Mouse (Mus musculus): ENCODE data around the gene Strap.

GRCm38 (mm10) chr6:137740972-137741371 lies 6.1 kb downstream of the Strap start:
- TF ChIP-seq POU5F1 (IDR thresholded peaks at IDR 0.05; ENCODE audit: borderline replicate concordance, low read length) (no peak), CTCF (conservative IDR thresholded peaks at IDR 0.05; ENCODE audit: low read length) (no peak)
